Mouse (Mus musculus) heart, embryonic 14.5 days (tissue): Measurements from ENCODE around the gene Cpeb1. TPM values are rescaled to one million over a fixed set of nuclear protein-coding genes. Genes with fewer than 3 reads are reported as not detected.

Experiments
- ATAC-seq: fragments of 200-750 bp; cut with Nextera tagmentation; 2 replicates; pipeline ENCODE4 v1.8.0; 2017; ENCODE audit warnings: low read depth, moderate TSS enrichment; ENCODE audit not compliant: insufficient number of reproducible peaks, insufficient read depth, low FRiP score
- H3K27ac ChIP-seq, 2 experiments: fragments of 200-500 bp in 1 of 2; fragments of 300-500 bp in 1 of 2; sonication (generic) in 1 of 2; replicated peaks in 1 of 2; 2 replicates each; pipeline ENCODE4 v1.5.1; 2012 to 2014; ENCODE audit warnings: low read depth in 2 of 2, low read length in 2 of 2, control low read depth in 1 of 2, mild to moderate bottlenecking in 1 of 2, mixed read lengths in 1 of 2; ENCODE audit not compliant: control insufficient read depth in 1 of 2, insufficient read depth in 1 of 2
- H3K27me3 ChIP-seq: fragments of 300-500 bp; sonication (generic); 2 replicates; pipeline ENCODE4 v1.6.1; 2014; ENCODE audit warnings: mild to moderate bottlenecking, low read length, control low read depth; ENCODE audit not compliant: control insufficient read depth, insufficient read depth
- H3K36me3 ChIP-seq: fragments of 300-500 bp; sonication (generic); 2 replicates; pipeline ENCODE4 v1.6.1; 2014; ENCODE audit warnings: mild to moderate bottlenecking, control low read depth, low read length, mixed read lengths; ENCODE audit not compliant: control insufficient read depth, insufficient read depth
- H3K4me1 ChIP-seq, 2 experiments: fragments of 200-500 bp in 1 of 2; fragments of 300-500 bp in 1 of 2; sonication (generic) in 1 of 2; 2 replicates each; pipeline ENCODE4 v1.6.1; 2012 to 2014; ENCODE audit warnings: low read length in 2 of 2, control low read depth in 1 of 2, mixed read lengths in 1 of 2; ENCODE audit not compliant: control insufficient read depth in 2 of 2, insufficient read depth in 2 of 2
- H3K4me2 ChIP-seq: fragments of 300-500 bp; sonication (generic); 2 replicates; pipeline ENCODE4 v1.6.1; 2014; ENCODE audit warnings: mild to moderate bottlenecking, low read length
- H3K4me3 ChIP-seq, 2 experiments: fragments of 200-500 bp in 1 of 2; fragments of 300-500 bp in 1 of 2; sonication (generic) in 1 of 2; 2 replicates each; pipeline ENCODE4 v1.5.1; 2012 to 2014; ENCODE audit warnings: low read length in 2 of 2, mild to moderate bottlenecking in 2 of 2, control low read depth in 1 of 2, low read depth in 1 of 2, moderate library complexity in 1 of 2; ENCODE audit not compliant: control insufficient read depth in 1 of 2, insufficient read depth in 1 of 2
- H3K9ac ChIP-seq: fragments of 300-500 bp; sonication (generic); 2 replicates; pipeline ENCODE4 v1.6.1; 2014; ENCODE audit warnings: mild to moderate bottlenecking, low read length
- H3K9me3 ChIP-seq: fragments of 300-500 bp; sonication (generic); 2 replicates; pipeline ENCODE4 v1.6.1; 2016; ENCODE audit warnings: low read length, control low read depth; ENCODE audit not compliant: control insufficient read depth
- WGBS: fragments of 180-500 bp; shearing (Covaris S2); extraction: QIAGEN DNeasy Blood & Tissue Kit; methylation state at CpG from one replicate; pipeline ENCODE4 v1.1.7; 2014; 5-methylcytosine and 5-hydroxymethylcytosine counted together
- polyA plus RNA-seq: library from polyadenylated mRNA; unstranded; fragments of >200 nt; fragmentation: Nextera tagmentation; extraction: Ambion mirVana; gene quantifications from 2 replicates; pipeline ENCODE4 v1.2.1, GENCODE M21; 2014

Gene Cpeb1
- polyA plus RNA-seq, 1 experiment from 2014 or later = 5.0 TPM

- Histone ChIP-seq H3K4me2 (peak overlapping the region; percentile 91), H3K4me3 (peak overlapping the region; percentile 46 to 56), H3K27ac (no peak overlapping the region), H3K9ac (peak overlapping the region; percentile 59), H3K36me3 (no peaks in the 10 kb centered on the region), H3K9me3 (no peaks in the 10 kb centered on the region), H3K4me1 (peaks cover 2 to 24% of the 10 kb centered on the region in 2 experiments; a peak in 3 of 4 replicates), H3K27me3 (peaks cover 77% of the 10 kb centered on the region)
- WGBS = 2% methylated on average over 48 of the region's 87 CpGs
- no peak for ATAC-seq
These were observed 780 bp downstream of the Cpeb1 start for GRCm38 (mm10) chr7:81454331-81455039.

- peaks cover 2 to 24% of the 10 kb centered on the region in 2 experiments; a peak in 3 of 4 replicates for H3K4me1 ChIP-seq
- H3K9ac ChIP-seq = peak overlapping the region; percentile 59
- no peaks in the 10 kb centered on the region for H3K36me3 ChIP-seq
- no peak; the same call in 1 of the 2 replicates for ATAC-seq
- H3K4me2 ChIP-seq = peak overlapping the region; percentile 91
- H3K4me3 ChIP-seq = peak overlapping the region; percentile 46 to 56
- WGBS = 6% methylated on average over 70 of the region's 84 CpGs
- H3K9me3 ChIP-seq = no peaks in the 10 kb centered on the region
- peaks cover 84% of the 10 kb centered on the region for H3K27me3 ChIP-seq
- H3K27ac ChIP-seq = no peak overlapping the region
These were observed 1.6 kb downstream of the Cpeb1 start for GRCm38 (mm10) chr7:81453443-81454274.

GRCm38 (mm10) chr7:81452971-81453441 is 2.3 kb downstream of the Cpeb1 start:
- Histone ChIP-seq H3K27me3 (peaks cover 78% of the 10 kb centered on the region), H3K9ac (no peak overlapping the region), H3K9me3 (no peaks in the 10 kb centered on the region), H3K36me3 (no peaks in the 10 kb centered on the region), H3K4me1 (peaks cover 2 to 24% of the 10 kb centered on the region in 2 experiments; a peak in 3 of 4 replicates), H3K4me2 (peak overlapping the region; percentile 91), H3K4me3 (peak overlapping the region in 1 of 2 experiments; percentile 56; a peak in 2 of 4 replicates), H3K27ac (no peak overlapping the region)
- 0 out of 2 replicates have a peak, but pooled peaks have one; percentile 43 for ATAC-seq
- WGBS = 5% methylated on average over 21 of the region's 21 CpGs

- ATAC-seq = no peak
- H3K4me3 ChIP-seq = no peak overlapping the region
- no peak overlapping the region for H3K27ac ChIP-seq
- no peaks in the 10 kb centered on the region for H3K4me1 ChIP-seq
- no peak overlapping the region for H3K9ac ChIP-seq
- no peaks in the 10 kb centered on the region for H3K9me3 ChIP-seq
- H3K36me3 ChIP-seq = no peaks in the 10 kb centered on the region
- H3K27me3 ChIP-seq = no peaks in the 10 kb centered on the region
- WGBS = 44% methylated on average over 2 of the region's 2 CpGs
- no peak overlapping the region for H3K4me2 ChIP-seq
These were observed 56.3 kb downstream of the Cpeb1 start for GRCm38 (mm10) chr7:81398957-81399356.

- Histone ChIP-seq H3K4me2 (no peak overlapping the region), H3K36me3 (no peaks in the 10 kb centered on the region), H3K27ac (no peak overlapping the region), H3K4me1 (no peaks in the 10 kb centered on the region), H3K9ac (no peak overlapping the region), H3K27me3 (no peaks in the 10 kb centered on the region), H3K4me3 (no peak overlapping the region), H3K9me3 (no peaks in the 10 kb centered on the region)
- no peak for ATAC-seq
- WGBS = 70% methylated on average over 1 of the region's 1 CpGs
These were observed 75.9 kb downstream of the Cpeb1 start for GRCm38 (mm10) chr7:81379363-81379762.

- H3K4me1 ChIP-seq = peaks cover 0 to 5% of the 10 kb centered on the region in 2 experiments; a peak in 2 of 4 replicates
- H3K4me3 ChIP-seq = peak overlapping the region in 1 of 2 experiments; percentile 13; a peak in 2 of 4 replicates
- no peaks in the 10 kb centered on the region for H3K9me3 ChIP-seq
- H3K27me3 ChIP-seq = peaks cover 19% of the 10 kb centered on the region
- H3K9ac ChIP-seq = peak overlapping the region; percentile 45; the same call in 1 of the 2 replicates
- ATAC-seq = no peak
- H3K27ac ChIP-seq = no peak overlapping the region
- WGBS = 6% methylated on average over 13 of the region's 13 CpGs
- peak overlapping the region; percentile 60 for H3K4me2 ChIP-seq
- no peaks in the 10 kb centered on the region for H3K36me3 ChIP-seq
These were observed 82.8 kb downstream of the Cpeb1 start for GRCm38 (mm10) chr7:81372337-81372920.

GRCm38 (mm10) chr7:81371811-81372210 is 83.5 kb downstream of the Cpeb1 start:
- H3K27ac ChIP-seq = no peak overlapping the region
- H3K9me3 ChIP-seq = no peaks in the 10 kb centered on the region
- no peak overlapping the region; the same call in 1 of the 2 replicates for H3K4me2 ChIP-seq

More at GRCm38 (mm10) chr7:81371811-81372210, 83.5 kb downstream of the Cpeb1 start:
- H3K36me3 ChIP-seq = no peaks in the 10 kb centered on the region
- no peak for ATAC-seq
- H3K4me3 ChIP-seq = no peak overlapping the region
- peaks cover 0 to 5% of the 10 kb centered on the region in 2 experiments; a peak in 2 of 4 replicates for H3K4me1 ChIP-seq
- 20% methylated on average over 5 of the region's 5 CpGs for WGBS
- H3K27me3 ChIP-seq = peaks cover 19% of the 10 kb centered on the region
- H3K9ac ChIP-seq = no peak overlapping the region
